Mouse (Mus musculus) forebrain, embryonic 11.5 days (tissue): ENCODE data around the gene Itpka. TPM values are rescaled to one million over a fixed set of nuclear protein-coding genes. Genes with fewer than 3 reads are reported as not detected.
"Not testable (repeated sequence)": the region's sequence is repeated elsewhere in the genome, so short reads cannot be mapped to it uniquely, and the experiment has no call there.

Source experiments
- ATAC-seq: fragments of 200-750 bp; cut with Nextera tagmentation; replicated peaks from 2 replicates; pipeline ENCODE4 v1.8.0; 2017; ENCODE audit warnings: moderate TSS enrichment; ENCODE audit not compliant: low FRiP score
- DNase-seq: peaks from one replicate; pipeline ENCODE4 v3.0.0-alpha.2; 2017; ENCODE audit warnings: low spot score
- H3K27ac ChIP-seq: fragments of 300-500 bp; sonication (generic); 2 replicates; pipeline ENCODE4 v1.5.1; 2014; ENCODE audit warnings: low read depth, low read length
- H3K27me3 ChIP-seq: fragments of 300-500 bp; sonication (generic); 2 replicates; pipeline ENCODE4 v1.6.1; 2014; ENCODE audit warnings: mild to moderate bottlenecking, low read length, mixed read lengths; ENCODE audit not compliant: control insufficient read depth, insufficient read depth
- H3K36me3 ChIP-seq: fragments of 300-500 bp; sonication (generic); 2 replicates; pipeline ENCODE4 v1.6.1; 2014; ENCODE audit warnings: mild to moderate bottlenecking, low read length, moderate library complexity, mixed read lengths; ENCODE audit not compliant: control insufficient read depth, insufficient read depth
- H3K4me1 ChIP-seq: fragments of 300-500 bp; sonication (generic); replicated peaks from 2 replicates; pipeline ENCODE4 v1.6.1; 2014; ENCODE audit warnings: low read length, mixed read lengths; ENCODE audit not compliant: control insufficient read depth, insufficient read depth
- H3K4me2 ChIP-seq: fragments of 300-500 bp; sonication (generic); 2 replicates; pipeline ENCODE4 v1.6.1; 2014; ENCODE audit warnings: low read depth, mild to moderate bottlenecking, low read length, moderate library complexity, mixed read lengths; ENCODE audit not compliant: severe bottlenecking
- H3K4me3 ChIP-seq: fragments of 300-500 bp; sonication (generic); 2 replicates; pipeline ENCODE4 v1.5.1; 2014; ENCODE audit warnings: low read depth, low read length
- H3K9ac ChIP-seq: fragments of 300-500 bp; sonication (generic); 2 replicates; pipeline ENCODE4 v1.6.1; 2014; ENCODE audit warnings: low read length
- H3K9me3 ChIP-seq: fragments of 300-500 bp; sonication (generic); 2 replicates; pipeline ENCODE4 v1.6.1; 2016; ENCODE audit warnings: low read length, mixed read lengths; ENCODE audit not compliant: control insufficient read depth
- WGBS: fragments of 180-500 bp; shearing (Covaris S2); extraction: QIAGEN DNeasy Blood & Tissue Kit; methylation state at CpG from one replicate; pipeline ENCODE4 v1.1.7; 2014; 5-methylcytosine and 5-hydroxymethylcytosine counted together
- polyA plus RNA-seq: library from polyadenylated mRNA; unstranded; fragments of >200 nt; fragmentation: Nextera tagmentation; extraction: Ambion mirVana; gene quantifications from 2 replicates; pipeline ENCODE4 v1.2.1, GENCODE M21; 2014

The Itpka gene
- polyA plus RNA-seq: 1.5 and 1.6 TPM in 2 replicates

DNA sequence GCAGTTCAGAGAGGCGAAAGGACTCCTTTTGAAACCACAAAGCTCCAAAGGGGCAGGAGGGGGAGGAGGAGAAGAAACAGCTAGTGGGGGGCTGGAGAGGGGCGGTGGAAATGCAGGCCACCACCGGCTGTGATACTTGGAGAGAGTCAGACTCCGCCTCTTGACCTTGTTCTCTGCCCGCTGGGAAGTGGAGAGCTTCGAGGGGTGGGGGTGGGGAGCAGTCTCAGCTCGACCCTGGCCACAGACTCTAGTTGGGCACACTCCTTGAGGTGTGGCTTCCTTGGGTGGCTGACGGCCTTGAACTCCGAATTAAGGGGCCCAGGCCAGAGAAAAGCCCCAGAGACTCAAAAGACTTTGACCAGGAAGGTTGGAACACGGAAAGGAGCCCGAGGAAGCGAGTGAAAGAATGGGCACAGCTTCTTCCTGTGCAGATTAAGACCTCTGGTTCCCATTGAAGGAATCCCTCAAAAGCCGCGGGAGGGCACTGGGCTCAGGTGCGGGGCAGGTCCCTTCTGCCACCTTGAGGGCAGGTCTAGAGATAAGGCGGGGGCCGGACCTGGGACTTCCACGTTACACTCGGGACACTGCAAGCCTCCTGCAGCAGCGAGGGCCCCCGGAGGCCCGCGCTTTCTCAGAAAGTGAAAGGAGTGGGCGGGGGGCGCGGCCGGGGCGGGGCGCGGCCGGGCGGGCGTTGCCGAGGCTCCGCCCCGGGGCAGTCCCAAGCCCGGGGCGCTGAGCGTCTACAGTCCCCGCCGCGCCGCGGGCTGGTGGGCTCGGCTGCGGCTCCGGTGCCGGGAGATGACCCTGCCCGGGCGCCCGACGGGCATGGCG is at the start of gene Itpka:
Gene Itpka (plus strand): TSS at position 757 of the 831 bp plus-strand sequence.
- peaks cover 22% of the 10 kb centered on the region for H3K4me1 ChIP-seq
- under 1% methylated on average over 29 of the region's 53 CpGs for WGBS

DNA sequence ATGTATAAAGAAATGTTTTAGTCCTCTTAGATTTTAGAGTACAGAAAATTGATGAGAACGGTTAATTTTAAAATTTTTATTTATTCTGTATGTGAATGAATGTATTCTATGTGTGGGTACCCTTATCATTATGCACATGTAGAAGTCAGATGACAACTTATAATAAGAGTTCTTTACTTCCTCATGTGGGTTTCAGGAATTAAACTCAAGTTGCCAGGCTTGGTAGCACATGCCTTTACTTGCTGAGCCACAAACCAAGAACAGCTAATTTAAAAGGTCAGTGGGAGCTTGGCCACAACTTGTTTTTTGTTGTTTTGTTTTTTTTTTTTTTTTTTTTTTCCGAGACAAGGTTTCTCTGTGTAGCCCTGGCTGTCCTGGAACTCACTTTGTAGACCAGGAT is 47.3 kb upstream of the Itpka start:
- no peaks in the 10 kb centered on the region for H3K9me3 ChIP-seq
- H3K36me3 ChIP-seq: no peaks in the 10 kb centered on the region
- no peak overlapping the region for H3K9ac ChIP-seq
- no peaks in the 10 kb centered on the region for H3K27me3 ChIP-seq
- no peak overlapping the region for H3K27ac ChIP-seq
- H3K4me1 ChIP-seq: no peaks in the 10 kb centered on the region
- no peak overlapping the region for H3K4me2 ChIP-seq
- no peak for DNase-seq
- no peak overlapping the region for H3K4me3 ChIP-seq
- WGBS: 84% methylated on average over 2 of the region's 2 CpGs
- no peak for ATAC-seq

More for the DNA sequence above, at the start of gene Itpka:
- H3K36me3 ChIP-seq: no peaks in the 10 kb centered on the region
- H3K27ac ChIP-seq: peak within 1 kb of the TSS; percentile 51
- H3K4me2 ChIP-seq: peak within 1 kb of the TSS; percentile 98
- no peaks in the 10 kb centered on the region for H3K9me3 ChIP-seq
- ATAC-seq: peak; percentile 79
- peak; percentile 90 for DNase-seq
- H3K4me3 ChIP-seq: peak within 1 kb of the TSS; percentile 59
- H3K9ac ChIP-seq: peak within 1 kb of the TSS; percentile 60
- H3K27me3 ChIP-seq: peaks cover 27% of the 10 kb centered on the region

DNA sequence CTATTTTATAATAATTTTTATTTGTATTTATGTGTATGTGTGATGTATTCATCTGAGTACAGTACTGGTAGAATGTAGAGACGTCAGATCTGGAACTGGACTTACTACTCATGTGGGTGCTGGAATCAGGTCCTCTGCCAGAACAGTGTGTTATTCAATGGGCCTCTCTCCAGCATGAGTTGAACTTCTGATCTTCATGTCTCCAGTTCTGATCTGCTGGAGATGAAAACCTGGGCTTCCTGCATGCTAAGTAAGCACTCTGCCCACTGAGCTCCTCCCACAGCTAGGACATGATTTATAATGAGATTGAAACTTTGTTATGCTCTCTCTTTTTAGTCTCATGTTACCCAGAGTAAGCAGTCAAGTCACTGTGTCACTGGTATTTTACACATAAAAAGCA is 46.0 kb upstream of the Itpka start:
- Histone ChIP-seq H3K4me2 (no peak overlapping the region), H3K36me3 (no peaks in the 10 kb centered on the region), H3K27me3 (no peaks in the 10 kb centered on the region), H3K4me3 (no peak overlapping the region), H3K9me3 (no peaks in the 10 kb centered on the region), H3K4me1 (no peaks in the 10 kb centered on the region), H3K27ac (no peak overlapping the region), H3K9ac (no peak overlapping the region)
- WGBS: 95% methylated on average over 1 of the region's 1 CpGs
- ATAC-seq (no peak), DNase-seq (no peak)

DNA sequence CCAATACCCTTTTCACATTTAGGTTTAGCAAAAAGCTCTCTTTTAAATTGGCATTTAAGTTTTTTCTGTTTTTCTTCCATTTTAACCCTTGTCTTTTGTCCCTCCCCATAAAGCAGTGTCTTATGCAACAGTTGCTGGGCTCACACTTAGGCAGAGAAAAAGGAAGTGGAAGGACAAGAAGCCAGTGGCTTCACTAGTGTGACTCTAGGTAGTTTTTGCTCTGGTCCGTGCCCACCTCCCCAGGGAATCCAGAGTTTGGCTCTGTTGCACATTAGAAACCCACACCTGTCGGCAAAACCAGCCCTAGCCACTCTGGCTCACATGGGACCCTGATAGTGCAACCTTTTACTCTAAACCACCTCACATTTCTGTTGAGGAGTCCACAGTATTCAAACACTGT is 43.7 kb upstream of the Itpka start:
- Histone ChIP-seq H3K9me3 (no peaks in the 10 kb centered on the region), H3K4me1 (no peaks in the 10 kb centered on the region), H3K27me3 (no peaks in the 10 kb centered on the region), H3K36me3 (no peaks in the 10 kb centered on the region), H3K27ac (no peak overlapping the region), H3K4me3 (no peak overlapping the region), H3K9ac (no peak overlapping the region), H3K4me2 (no peak overlapping the region)
- no peak for ATAC-seq
- 87% methylated on average over 2 of the region's 2 CpGs for WGBS
- DNase-seq: no peak

DNA sequence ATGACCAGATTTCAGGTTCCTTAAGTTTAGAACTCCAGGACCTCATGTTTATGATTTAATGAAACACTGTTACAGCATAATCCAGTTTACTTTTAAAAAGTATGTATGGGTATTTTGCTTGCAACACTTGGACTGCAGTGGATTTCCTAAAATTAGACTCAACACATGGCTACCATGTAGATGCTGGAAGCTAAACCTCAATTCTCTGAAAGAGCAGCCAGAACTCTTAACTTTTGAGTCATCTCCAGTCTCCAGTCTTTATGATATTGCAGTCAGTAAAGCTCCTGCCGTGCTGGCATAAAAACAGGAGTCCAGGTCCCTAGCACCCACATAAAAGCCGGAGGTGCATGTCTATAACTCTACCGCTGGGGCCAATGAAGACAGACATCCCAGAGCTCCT is 42.2 kb upstream of the Itpka start:
- 94% methylated on average over 3 of the region's 3 CpGs for WGBS
- no peaks in the 10 kb centered on the region for H3K9me3 ChIP-seq
- no peak overlapping the region for H3K9ac ChIP-seq
- H3K27ac ChIP-seq: no peak overlapping the region
- H3K4me1 ChIP-seq: no peaks in the 10 kb centered on the region
- DNase-seq (no peak), ATAC-seq (no peak)
- no peak overlapping the region for H3K4me2 ChIP-seq
- H3K4me3 ChIP-seq: no peak overlapping the region
- H3K27me3 ChIP-seq: no peaks in the 10 kb centered on the region
- no peaks in the 10 kb centered on the region for H3K36me3 ChIP-seq

DNA sequence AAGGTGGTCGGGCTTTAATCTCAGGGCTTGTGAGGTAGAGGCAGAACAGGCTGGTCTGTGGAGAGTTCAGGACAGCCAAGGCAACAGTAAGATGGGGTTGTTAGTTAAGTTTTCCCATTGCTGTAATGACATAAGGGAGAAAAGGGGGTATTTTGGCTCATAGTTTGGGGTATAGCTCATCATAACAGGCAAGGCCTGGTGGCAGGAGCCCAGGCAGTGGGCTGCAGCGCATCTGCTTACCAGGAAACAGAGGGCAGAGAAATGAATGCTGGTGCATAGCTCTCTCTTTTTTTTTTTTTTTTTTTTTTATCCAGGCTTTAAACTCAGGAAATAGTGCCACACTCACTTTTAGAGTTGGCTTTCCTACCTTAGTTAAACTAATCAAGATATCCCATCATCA is 39.0 kb upstream of the Itpka start:
- 98% methylated on average over 2 of the region's 2 CpGs for WGBS
- Histone ChIP-seq H3K27me3 (no peaks in the 10 kb centered on the region), H3K9ac (no peak overlapping the region), H3K36me3 (peaks cover 2% of the 10 kb centered on the region; the same call in 1 of the 2 replicates), H3K27ac (no peak overlapping the region), H3K4me2 (no peak overlapping the region), H3K9me3 (no peaks in the 10 kb centered on the region), H3K4me3 (no peak overlapping the region), H3K4me1 (no peaks in the 10 kb centered on the region)
- ATAC-seq (no peak), DNase-seq (no peak)

DNA sequence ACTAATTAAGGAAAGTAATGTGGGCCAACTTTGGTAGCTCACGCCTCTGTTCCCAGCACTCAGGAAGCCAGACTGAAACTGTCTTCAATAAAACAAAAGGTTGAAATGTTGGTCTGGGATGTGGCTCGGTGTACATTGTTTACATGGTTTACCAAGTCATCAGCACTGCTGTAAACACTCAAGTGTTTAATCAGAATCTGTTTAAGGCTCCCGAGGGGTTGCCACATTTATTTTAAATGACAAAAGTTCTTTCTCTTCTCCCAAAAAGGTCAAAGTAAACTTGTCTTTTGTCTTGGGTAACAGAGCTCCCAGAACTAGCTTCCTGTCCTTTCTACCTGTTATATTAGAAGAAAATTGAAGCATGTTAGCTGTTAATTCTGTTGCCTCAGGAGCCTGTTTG is 34.5 kb upstream of the Itpka start:
- H3K4me3 ChIP-seq: no peak overlapping the region
- no peaks in the 10 kb centered on the region for H3K9me3 ChIP-seq
- no peaks in the 10 kb centered on the region for H3K27me3 ChIP-seq
- H3K4me1 ChIP-seq: no peaks in the 10 kb centered on the region
- ATAC-seq: no peak
- WGBS: 93% methylated on average over 3 of the region's 3 CpGs
- no peak overlapping the region for H3K4me2 ChIP-seq
- H3K36me3 ChIP-seq: peaks cover 5% of the 10 kb centered on the region; the same call in 1 of the 2 replicates
- H3K27ac ChIP-seq: no peak overlapping the region
- H3K9ac ChIP-seq: no peak overlapping the region
- no peak for DNase-seq

DNA sequence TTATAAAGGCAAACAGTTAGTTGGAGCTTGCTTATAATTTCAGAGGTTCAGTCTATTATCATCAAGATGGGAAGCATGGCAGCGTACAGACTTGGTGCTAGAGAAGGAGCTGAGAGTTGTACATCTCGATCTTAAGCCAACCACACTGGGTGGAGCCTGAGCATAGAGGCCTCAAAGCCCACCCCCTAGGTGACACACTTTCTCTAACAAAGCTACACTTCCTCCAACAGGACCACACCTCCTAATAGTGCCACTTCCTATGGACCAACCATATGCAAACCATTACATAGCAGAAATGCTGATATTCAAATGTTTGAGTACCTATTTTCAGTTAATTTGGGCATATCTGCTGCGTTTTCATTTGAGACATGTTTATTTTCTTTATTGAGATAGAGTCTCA is 32.1 kb upstream of the Itpka start:
- H3K4me3 ChIP-seq: no peak overlapping the region
- no peak overlapping the region for H3K4me2 ChIP-seq
- H3K9ac ChIP-seq: no peak overlapping the region
- DNase-seq (no peak), ATAC-seq (no peak)
- H3K36me3 ChIP-seq: peaks cover 5% of the 10 kb centered on the region; the same call in 1 of the 2 replicates
- no peaks in the 10 kb centered on the region for H3K9me3 ChIP-seq
- H3K27me3 ChIP-seq: no peaks in the 10 kb centered on the region
- no peak overlapping the region for H3K27ac ChIP-seq
- WGBS: 95% methylated on average over 3 of the region's 3 CpGs
- no peaks in the 10 kb centered on the region for H3K4me1 ChIP-seq

DNA sequence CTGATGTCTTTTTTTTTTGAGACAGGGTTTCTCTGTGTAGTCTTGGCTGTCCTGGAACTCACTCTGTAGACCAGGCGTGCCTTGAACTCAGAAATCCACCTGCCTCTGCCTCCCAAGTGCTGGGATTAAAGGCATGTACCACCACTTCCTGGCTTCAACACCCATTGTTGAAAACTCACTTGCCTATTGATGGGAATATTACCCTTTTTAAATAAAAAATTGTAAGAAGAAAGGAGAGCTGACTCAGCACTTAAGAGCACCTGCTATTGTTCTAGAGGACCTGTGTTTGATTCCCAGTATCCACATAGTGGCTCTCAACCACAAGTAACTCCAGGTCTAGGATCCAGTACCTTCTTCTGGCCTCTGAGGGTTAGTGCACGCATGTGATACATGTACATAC is 26.3 kb upstream of the Itpka start:
- not testable (repeated sequence) for H3K36me3 ChIP-seq, H3K4me3 ChIP-seq, H3K9me3 ChIP-seq, ATAC-seq, H3K27ac ChIP-seq, DNase-seq, H3K27me3 ChIP-seq, H3K4me1 ChIP-seq, H3K9ac ChIP-seq, H3K4me2 ChIP-seq
- 92% methylated on average over 2 of the region's 2 CpGs for WGBS
